Mouse (Mus musculus) brain, adult 2 months (tissue): ENCODE measurements around the gene 4930548H24Rik.
"Not testable (repeated sequence)": the region's sequence is repeated elsewhere in the genome, so short reads cannot be mapped to it uniquely, and the experiment has no call there.

Source experiments
- DNase-seq: peaks from one replicate; pipeline ENCODE4 v3.0.0; 2011; ENCODE audit warnings: low read depth, low spot score

4930548H24Rik gene

DNA sequence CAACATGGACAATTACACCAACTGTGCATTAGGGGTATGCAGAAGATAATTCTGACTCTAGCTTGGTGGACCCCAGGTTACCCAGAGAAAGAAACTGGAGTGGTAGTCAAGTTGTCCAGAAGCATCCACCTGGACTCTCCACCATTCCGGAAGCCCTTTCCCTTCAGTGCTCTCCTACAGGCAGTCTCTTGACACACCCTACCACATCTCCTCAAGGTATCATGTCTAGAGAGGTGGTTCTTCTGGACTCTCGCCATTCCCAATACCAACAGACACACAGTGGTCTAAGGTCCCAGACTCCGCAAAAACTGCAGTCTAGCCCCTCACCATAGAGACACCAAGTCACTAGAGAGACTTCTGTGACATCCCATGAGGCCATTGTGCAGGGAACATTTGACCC, at the start of gene 4930548H24Rik:
4930548H24Rik (plus strand) TSS at position 301 of the 400 bp plus-strand sequence.
- no peak for DNase-seq

DNA sequence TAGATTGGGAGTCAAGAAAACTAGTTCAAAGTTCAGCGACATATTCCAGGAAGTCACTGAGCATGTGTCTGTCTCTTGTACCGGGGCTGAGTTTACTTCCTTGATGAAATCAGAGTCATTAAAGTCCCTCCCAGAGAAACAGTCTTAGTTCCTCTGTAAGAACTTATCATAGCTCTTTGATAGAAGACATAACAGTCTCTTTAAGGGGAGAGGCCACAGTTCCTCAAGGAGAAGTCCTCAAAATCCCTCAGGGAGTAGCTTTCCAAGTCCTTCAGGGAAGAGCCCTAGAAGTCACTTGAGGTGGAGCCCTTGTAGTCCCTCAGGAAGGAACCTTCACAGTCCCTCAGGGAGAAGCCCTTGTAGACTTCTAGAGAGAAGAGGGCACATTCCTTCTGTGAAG, 34.2 kb upstream of the 4930548H24Rik start:
- DNase-seq: no peak

DNA sequence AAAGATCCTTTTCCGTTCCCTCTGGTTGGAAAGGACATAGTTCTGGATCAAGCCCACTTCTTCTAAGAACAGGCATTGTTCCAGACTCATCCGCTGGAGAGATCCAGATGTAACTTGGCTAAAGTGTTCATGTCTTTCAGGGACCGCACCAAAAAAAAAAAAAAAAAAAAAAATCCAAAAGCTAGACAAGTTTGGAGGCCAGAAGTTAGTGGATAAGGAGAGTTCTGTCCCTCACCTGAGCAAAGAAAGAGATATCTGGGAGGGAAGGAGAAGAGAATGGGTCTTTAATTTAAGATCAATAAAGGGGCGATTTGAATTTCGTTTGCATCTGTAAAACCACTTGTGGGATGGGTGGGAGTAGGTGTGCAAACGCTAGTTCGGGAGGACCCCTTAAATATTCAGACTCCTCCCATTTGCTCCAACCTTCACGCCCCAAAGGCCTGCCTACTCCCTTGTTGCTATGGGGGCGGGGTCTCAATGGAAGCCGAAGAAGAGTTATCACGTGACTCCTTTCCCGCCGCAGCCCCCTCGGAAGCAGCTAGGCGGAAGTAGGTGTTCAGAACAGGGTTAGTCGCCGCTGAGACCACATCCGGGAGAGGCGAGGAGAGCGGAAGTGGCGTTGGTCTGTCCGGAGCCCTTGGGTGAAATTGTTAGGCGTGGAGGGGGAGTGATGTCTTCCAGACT, 33.5 kb upstream of the 4930548H24Rik start, which contains the start of gene Zfp512:
Zfp512 (plus strand) TSS at position 554 of the 684 bp plus-strand sequence.
- peak; percentile 98 for DNase-seq

DNA sequence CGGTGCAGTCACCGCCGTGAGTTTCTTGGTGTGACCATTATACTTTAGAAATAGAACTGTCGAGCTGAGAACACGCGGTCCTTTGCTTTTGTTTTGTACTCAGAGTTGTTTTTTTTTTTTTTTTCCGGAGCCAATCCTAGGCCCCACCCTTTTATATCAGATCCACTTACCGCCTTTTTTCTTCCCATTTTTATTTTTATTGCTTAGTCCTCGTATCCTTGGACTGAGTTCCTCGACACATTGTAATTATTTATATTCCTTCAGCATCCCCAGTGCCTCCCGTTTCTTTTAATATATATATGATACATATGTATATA, 33.0 kb upstream of the 4930548H24Rik start:
- DNase-seq: no peak

DNA sequence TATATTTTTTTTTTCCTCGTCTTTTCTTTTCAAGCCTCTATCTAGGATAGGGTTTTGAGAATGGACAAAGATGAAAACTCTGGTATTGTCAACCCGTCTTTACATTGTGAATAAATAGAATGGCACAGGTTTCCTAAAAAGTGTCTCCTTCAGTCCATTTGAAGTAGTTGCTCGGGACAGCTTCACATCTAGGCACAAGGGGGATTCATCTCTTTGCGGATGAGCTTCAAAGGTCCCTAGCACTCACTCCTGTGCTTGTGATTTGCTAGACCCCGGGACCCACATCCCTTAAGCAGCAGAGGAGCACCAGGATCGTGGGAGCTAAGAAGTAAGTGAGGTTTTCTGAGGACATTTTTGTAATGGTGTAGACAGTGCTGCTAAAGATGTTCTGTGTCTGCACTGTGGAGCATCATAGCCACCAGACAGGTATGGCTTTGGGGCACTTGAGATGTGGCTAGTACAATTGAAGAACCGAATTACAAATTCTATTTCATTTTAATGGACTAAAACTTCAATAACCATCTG, 32.6 kb upstream of the 4930548H24Rik start:
- DNase-seq: no peak

DNA sequence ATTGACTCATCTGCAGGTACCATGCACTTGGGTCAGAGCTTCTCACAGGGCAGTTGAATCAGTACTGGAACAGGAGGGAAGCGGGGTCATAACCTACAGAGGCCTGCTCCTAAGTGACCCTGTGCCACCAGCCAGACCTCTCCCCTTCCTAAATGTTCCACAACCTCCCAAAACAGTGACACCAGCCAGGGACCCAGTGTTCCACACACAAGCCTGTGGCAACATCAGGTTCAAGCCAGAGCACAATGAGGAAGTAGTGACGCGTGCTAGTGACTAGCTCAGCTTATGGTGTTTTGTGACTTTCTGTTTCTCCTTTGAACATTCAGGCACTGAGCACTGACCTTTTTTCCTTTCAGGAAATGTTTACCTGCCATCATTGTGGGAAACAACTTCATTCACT, 17.7 kb upstream of the 4930548H24Rik start:
- no peak for DNase-seq

DNA sequence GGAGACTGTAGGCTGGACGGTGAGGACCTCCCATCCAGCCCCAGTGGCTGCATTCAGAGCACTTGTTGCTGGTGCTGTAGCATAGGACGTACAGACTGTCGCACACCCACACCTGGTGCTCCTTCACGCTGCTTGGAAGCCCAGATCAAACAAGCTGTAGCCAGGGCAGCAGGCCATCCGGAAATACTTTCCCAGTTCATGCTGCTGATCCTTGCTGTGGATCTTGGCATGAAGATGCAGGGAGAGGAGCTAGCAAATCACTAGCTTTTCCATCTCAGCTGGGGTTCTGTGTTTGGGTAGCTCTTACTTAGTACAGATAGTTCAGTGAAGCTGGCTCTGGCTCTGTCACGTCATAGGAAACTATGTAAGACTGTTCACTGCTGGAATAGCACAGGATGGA, 15.8 kb upstream of the 4930548H24Rik start:
- no peak for DNase-seq

DNA sequence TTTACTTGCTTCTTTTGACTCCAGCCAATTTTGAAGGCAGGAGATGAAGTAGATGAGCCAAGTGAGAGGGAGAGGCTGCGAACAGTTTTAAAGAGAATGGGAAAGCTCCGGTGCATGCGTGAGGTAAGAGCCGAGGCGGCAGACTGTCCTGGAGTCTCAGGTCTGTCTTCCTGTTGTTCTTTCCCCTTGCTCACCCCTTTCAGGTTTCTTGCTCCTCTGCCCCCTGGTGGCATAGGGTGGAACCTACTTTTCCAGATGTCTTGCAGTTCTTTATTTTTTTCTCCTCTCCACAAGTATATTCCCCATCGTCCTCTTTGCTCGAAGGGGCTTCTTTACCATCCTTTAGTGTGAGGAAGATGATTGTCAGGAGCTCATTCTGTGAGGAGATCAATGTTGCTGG, 15.2 kb upstream of the 4930548H24Rik start:
- peak; percentile 59 for DNase-seq

DNA sequence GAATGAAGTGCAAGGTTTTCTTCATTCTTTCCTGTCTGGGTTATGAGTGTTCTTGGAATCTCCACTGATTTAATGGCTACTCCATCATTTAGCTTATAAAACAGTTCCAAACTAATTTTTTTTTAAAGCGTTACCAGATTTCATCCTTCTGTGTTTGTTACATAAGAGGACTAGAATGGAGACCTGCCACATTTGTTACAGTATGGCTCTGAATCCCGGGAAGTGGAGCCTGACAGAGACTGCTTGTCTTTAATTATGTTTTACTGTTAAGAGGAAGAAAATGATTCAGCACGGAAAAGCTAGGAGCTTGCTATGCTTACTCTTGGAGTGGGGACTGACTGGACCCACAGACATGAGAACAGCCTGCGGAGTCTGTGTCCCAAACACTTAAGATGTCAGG, 5.0 kb upstream of the 4930548H24Rik start:
- peak; percentile 24 for DNase-seq

DNA sequence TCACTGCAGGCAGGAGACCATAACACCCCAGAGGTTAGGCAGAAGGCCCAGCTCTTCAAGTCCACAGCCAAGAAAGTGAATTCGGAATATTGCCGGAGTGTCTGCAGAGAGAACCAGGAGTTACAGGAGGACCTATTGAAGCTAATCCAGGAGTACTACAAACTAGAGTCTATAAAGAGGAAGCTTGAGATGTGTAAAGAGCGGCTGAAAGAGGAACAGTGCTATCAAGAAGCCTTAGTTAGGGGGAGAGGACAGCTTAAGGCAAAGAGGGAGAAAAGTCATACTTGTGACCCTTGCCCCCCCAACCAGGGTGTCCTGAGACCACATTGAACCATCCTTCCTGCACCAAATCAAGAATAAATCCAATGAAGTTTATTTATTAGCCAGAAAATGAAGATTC, 2.3 kb downstream of the 4930548H24Rik start:
- DNase-seq: no peak

DNA sequence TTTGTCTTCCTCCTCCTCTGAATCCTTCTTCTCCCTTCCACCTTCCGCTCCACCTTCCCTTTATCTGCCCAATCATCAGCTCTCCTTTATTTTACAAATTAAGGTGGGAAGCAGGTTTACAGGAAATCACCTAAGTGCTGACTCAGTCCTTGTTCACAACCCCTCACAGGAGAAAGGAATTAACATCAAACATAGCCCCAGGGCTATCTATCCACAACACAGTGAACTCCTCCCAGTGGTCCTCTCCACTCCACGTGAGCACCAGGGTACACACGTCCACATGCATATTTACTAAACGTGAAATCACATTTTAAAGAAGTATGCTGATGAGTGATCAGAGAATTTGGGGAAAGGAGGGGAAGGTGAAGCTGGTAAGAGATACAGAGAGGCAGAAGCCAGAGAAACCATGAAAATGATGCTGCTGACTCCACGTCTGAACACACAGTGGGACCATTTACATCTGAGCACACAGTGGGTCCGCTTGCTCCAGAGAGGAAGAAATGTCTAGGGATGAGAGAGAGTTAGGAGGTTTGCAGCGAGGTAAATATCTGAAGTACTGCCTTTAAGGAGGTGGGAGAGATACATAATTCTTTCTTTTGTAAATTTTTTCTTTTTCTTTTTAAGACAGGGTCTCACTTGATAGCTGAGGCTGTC, 3.7 kb downstream of the 4930548H24Rik start:
- no peak for DNase-seq

DNA sequence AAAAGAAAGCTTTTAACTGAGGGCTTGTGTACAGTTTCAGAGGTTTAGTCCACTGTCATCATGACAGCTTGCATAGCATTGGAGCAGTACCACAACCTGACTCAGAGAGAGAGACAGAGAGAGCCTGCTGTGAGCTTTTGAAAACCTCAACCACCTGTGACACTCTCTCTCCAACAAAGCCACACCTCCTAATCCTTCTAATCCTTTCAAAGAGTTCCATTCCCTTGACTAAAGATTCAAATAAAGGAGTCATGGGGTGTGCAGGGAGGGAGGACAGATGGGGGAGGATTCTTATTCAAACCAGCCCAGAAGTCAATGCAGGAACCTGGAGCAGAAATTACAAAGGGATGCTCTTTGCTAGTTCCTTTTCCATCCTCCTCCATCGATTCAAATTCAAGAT, 6.5 kb downstream of the 4930548H24Rik start:
- no peak for DNase-seq

DNA sequence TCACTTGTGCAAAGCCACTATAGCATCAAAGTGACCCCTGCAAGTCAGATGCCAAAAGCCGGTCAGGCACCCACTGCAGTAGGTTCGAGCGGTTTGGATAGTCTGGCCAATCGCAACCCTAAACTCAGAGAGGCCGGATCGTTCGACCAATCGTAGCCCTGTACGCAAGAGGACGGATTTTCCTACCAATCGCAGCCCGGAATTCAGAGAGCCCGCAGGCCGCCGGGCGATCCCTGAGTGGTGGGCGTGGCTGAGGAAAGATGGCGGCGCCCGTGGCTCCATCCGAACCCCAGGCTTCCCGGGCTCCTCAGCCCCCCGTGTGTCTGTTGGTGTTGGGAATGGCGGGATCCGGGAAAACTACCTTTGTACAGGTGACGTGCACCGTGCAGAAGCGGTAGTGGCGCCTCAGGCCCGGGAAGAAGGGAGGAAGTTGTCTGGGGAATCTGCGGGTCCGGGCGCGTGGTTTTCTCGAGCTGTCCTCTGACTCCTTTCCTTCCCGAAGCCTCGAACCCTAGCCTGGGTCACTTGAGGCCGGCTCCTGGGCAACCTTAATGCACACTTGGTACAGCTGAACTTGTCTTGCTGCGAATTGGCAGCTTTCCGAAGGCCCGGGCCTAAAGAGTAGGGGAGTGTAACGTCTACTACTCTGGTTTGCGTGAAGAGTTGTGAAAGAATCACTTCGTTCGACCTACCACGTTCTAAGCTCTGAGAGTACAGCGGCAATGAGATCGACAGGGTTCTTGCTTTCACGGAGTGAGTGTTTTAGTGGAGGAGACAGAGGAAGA, 9.2 kb downstream of the 4930548H24Rik start, which contains the start of gene Gpn1:
Gpn1 (plus strand) TSS at position 229 of the 785 bp plus-strand sequence.
- peak; percentile 97 for DNase-seq

DNA sequence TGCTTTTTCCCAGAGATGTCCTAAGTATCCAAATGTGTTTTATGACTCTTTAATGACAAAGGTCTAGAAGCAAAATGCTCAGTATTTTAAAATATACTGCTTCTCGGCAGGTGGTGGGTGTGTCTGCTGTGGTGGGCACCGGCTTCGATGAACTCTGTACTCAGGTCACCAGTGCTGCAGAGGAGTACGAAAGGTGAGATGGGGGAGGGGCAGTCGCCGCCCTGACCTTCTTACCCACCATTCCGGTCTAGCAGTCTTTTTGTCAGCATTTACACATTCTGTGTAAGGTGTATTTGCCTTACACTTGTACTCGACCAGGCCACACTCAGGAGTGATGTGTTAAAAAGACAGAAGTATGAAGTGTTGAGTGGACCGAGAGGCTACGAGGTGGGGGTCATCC, 19.3 kb downstream of the 4930548H24Rik start:
- DNase-seq: no peak

DNA sequence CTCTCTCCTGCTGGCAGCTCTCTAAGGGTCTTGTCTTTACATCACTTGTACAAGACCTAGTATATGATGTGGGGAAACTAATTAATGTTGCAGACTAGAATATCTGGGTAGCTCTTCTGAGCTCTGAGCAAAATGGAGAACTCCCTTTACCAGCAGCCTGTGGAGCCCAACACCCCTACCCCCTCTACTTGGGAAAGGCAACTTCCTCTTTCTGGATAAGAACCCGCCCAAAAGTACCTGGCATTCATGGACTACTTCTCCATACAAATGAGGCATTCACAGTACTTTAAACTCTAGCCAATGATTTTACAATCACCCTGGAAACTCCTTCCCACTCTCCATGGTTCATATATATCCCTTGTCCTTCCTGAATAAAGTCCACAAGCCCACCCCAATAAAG, 26.9 kb downstream of the 4930548H24Rik start:
- DNase-seq: no peak

DNA sequence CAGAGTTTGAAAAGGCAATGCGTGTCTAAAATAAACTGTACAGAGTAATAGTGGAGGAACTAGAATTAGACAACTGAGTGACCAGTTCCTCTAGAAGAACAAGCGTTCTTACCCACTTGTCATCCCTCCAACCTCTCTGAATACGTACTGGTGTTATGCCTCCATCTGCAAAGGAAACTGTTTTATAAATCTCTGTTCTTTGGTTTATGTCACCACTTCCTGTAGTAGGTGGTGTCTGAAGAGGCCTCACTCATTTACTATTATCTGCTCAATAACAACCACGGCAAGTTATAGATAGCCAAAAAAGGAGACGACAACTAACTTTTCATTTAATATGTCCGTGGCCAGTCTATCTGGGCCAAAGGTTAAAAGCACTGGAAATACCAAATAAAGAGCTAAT, 35.0 kb downstream of the 4930548H24Rik start:
- DNase-seq: no peak

DNA sequence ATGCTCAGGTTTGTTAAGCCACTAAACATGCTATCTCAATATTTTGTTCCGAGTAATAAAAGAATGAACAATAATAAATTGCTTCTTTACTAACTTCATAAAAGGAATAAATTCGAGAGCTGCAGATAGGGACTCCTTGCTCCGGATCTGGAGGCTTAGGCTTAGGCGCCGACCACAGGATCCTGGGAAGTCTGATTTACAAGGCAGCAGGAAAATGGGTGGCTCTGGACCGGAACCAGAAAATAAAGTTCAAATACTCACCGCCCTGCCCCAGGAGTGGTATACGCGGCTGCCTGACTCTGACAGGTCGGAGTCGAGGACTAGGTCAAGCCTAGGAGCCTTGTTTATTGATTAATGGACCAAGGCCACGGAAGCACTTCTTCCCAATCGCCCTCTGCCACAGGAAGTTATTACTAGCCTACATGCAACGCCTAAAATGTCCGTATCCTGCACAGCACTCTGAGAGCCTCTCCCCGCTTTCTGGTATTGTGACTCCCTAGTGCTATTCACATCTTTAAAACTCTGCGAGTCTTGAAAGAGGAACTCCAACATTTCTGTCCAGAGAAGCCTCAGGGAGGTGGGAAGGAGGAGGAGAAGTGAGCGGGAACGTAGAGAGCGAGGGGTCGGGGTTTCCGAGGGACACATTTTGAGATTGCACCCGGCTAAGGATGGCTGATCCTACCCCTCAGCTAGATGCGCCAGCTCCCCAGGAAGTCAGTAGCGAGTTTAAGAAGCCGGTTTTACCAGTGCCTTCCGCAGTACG, 41.0 kb downstream of the 4930548H24Rik start, which contains the start of gene Slc4a1ap:
Slc4a1ap (plus strand) TSS at position 642 of the 763 bp plus-strand sequence.
- peak; percentile 90 for DNase-seq

DNA sequence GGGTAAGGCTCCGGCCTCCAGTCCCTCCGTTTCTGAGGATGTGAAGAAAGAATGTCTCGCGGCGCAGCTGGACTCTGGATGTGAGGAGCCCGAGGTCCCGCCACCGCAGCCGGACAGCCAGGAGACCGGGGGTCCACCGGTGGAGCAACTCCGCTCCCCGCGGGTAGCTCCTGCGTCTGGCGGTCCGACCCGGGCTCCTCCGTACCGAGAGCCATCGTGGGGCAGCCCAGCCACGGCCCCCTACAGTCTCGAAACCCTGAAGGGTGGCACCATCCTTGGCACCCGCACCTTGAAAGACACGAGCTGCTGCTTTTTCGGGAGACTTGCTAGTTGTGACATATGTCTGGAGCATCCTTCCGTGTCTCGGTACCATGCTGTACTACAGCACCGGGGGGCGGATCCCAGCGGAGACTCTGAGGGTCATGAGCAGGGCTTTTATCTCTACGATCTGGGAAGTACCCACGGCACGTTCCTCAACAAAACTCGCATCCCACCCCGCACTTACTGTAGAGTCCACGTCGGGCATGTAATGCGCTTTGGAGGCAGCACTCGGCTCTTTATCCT, 41.7 kb downstream of the 4930548H24Rik start:
- DNase-seq: no peak

DNA sequence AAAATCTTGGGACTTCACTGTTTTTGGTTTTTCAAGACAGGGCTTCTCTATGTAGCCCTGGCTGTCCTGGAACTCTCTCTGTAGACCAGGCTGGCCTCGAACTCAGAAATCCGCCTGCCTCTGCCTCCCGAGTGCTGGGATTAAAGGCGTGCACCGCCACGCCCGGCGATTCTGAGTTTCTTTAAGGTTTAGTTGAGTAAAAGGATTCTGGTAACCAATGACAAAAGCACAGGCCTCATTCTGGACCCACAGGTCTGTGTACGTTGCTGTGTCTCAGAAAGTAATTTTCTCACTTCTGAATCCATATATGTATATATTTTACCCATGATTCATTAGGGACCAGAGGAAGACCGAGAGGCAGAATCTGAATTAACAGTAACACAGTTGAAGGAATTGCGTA, 42.2 kb downstream of the 4930548H24Rik start, which contains the start of gene Supt7l:
Supt7l (minus strand) TSS at position 101 of the 400 bp plus-strand sequence.
- not testable (repeated sequence) for DNase-seq

DNA sequence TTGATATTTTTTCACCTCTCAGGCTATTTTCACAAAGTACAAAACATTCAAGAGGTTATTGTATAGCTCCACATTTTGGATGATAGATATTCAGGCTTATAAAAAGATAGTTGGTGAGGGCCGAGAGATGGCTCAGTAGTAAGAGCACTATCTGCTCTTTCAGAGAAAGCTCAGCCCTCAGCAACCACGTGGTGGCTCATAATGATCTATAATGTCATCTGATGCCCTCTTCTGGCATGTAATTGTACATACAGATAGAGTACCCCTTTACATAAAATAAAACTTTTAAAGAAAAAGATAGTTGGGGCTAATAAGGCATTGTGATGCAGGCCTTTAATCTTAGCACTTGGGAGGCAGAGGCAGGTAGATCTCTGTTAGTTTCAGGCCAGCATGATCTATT, 43.0 kb downstream of the 4930548H24Rik start:
- DNase-seq: no peak

DNA sequence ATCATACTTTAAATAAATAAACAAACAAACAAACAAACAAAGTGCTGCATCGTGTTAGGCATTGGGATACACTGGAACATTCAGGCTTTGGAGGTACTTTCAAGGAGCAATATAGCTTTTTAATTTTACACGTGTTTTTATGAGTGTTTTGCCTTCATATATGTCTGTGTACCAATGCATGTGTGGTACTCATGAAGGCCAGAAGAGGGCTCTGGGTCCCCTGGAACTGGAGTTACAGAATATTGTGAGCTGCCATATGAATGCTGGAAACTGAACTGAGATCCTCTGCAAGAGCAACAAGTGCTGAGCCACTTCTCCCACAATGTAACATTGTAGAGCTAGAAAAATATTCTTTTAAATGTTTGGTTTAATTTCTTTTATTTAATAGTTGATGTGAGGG, 49.7 kb downstream of the 4930548H24Rik start:
- DNase-seq: no peak
